Mouse (Mus musculus): ENCODE data around the gene Cth. TPM values are rescaled to one million over a fixed set of nuclear protein-coding genes. Genes with fewer than 3 reads are reported as not detected.

Cth gene
- polyA plus RNA-seq, 1 experiment from 2014 or later = 21.7 TPM

GRCm38 (mm10) chr3:157866251-157866650 lies 58.6 kb downstream of the Cth start:
- Histone ChIP-seq H3K4me3 (replicated peaks; ENCODE audit: low read length) (no peak overlapping the region), H3K27me3 (ENCODE audit: control insufficient read depth, insufficient read depth, low read length) (no peaks in the 10 kb centered on the region), H3K9me3 (replicated peaks; ENCODE audit: control insufficient read depth, low read length) (no peaks in the 10 kb centered on the region), H3K36me3 (ENCODE audit: control insufficient read depth, insufficient read depth, low read length) (no peaks in the 10 kb centered on the region), H3K9ac (ENCODE audit: low read length) (no peak overlapping the region), H3K4me1 (ENCODE audit: control insufficient read depth, insufficient read depth, low read length) (no peaks in the 10 kb centered on the region), H3K27ac (ENCODE audit: low read length) (no peak overlapping the region), H3K4me2 (ENCODE audit: low read depth, low read length) (no peak overlapping the region)
- no peak for ATAC-seq (ENCODE audit: insufficient read depth, low FRiP score)
- 61% methylated on average over 4 of the region's 4 CpGs for WGBS

- Histone ChIP-seq H3K9ac (ENCODE audit: low read length) (no peak overlapping the region), H3K27me3 (ENCODE audit: control insufficient read depth, insufficient read depth, low read length) (no peaks in the 10 kb centered on the region), H3K9me3 (replicated peaks; ENCODE audit: control insufficient read depth, low read length) (no peaks in the 10 kb centered on the region), H3K4me1 (ENCODE audit: control insufficient read depth, insufficient read depth, low read length) (no peaks in the 10 kb centered on the region), H3K27ac (ENCODE audit: low read length) (no peak overlapping the region), H3K4me2 (ENCODE audit: low read depth, low read length) (no peak overlapping the region), H3K4me3 (replicated peaks; ENCODE audit: low read length) (no peak overlapping the region), H3K36me3 (ENCODE audit: control insufficient read depth, insufficient read depth, low read length) (no peaks in the 10 kb centered on the region)
- WGBS = 75% methylated on average over 2 of the region's 2 CpGs
- no peak for ATAC-seq (ENCODE audit: insufficient read depth, low FRiP score)
Observed at GRCm38 (mm10) chr3:157865848-157866247, 59.0 kb downstream of the Cth start.

GRCm38 (mm10) chr3:157865431-157865830 lies 59.4 kb downstream of the Cth start:
- no peak for ATAC-seq (ENCODE audit: insufficient read depth, low FRiP score)

GRCm38 (mm10) chr3:157852806-157853205 lies 72.1 kb downstream of the Cth start:
- Histone ChIP-seq H3K27ac (ENCODE audit: low read length) (no peak overlapping the region), H3K4me1 (ENCODE audit: control insufficient read depth, insufficient read depth, low read length) (no peaks in the 10 kb centered on the region), H3K9ac (ENCODE audit: low read length) (no peak overlapping the region), H3K27me3 (ENCODE audit: control insufficient read depth, insufficient read depth, low read length) (no peaks in the 10 kb centered on the region), H3K36me3 (ENCODE audit: control insufficient read depth, insufficient read depth, low read length) (no peaks in the 10 kb centered on the region), H3K4me2 (ENCODE audit: low read depth, low read length) (no peak overlapping the region), H3K4me3 (replicated peaks; ENCODE audit: low read length) (no peak overlapping the region), H3K9me3 (replicated peaks; ENCODE audit: control insufficient read depth, low read length) (no peaks in the 10 kb centered on the region)
- no peak for ATAC-seq (ENCODE audit: insufficient read depth, low FRiP score)
- WGBS = 33% methylated on average over 1 of the region's 1 CpGs

More at GRCm38 (mm10) chr3:157865431-157865830, 59.4 kb downstream of the Cth start:
- H3K4me2 ChIP-seq (ENCODE audit: low read depth, low read length) = no peak overlapping the region
- H3K9me3 ChIP-seq (replicated peaks; ENCODE audit: control insufficient read depth, low read length) = no peaks in the 10 kb centered on the region
- H3K27me3 ChIP-seq (ENCODE audit: control insufficient read depth, insufficient read depth, low read length) = no peaks in the 10 kb centered on the region
- no peak overlapping the region for H3K4me3 ChIP-seq (replicated peaks; ENCODE audit: low read length)
- no peak overlapping the region for H3K27ac ChIP-seq (ENCODE audit: low read length)
- WGBS = 69% methylated on average over 6 of the region's 6 CpGs
- H3K36me3 ChIP-seq (ENCODE audit: control insufficient read depth, insufficient read depth, low read length) = no peaks in the 10 kb centered on the region
- H3K9ac ChIP-seq (ENCODE audit: low read length) = no peak overlapping the region
- H3K4me1 ChIP-seq (ENCODE audit: control insufficient read depth, insufficient read depth, low read length) = no peaks in the 10 kb centered on the region

- no peaks in the 10 kb centered on the region for H3K9me3 ChIP-seq (replicated peaks; ENCODE audit: control insufficient read depth, low read length)
- H3K36me3 ChIP-seq (ENCODE audit: control insufficient read depth, insufficient read depth, low read length) = no peaks in the 10 kb centered on the region
- H3K4me2 ChIP-seq (ENCODE audit: low read depth, low read length) = no peak overlapping the region
- H3K9ac ChIP-seq (ENCODE audit: low read length) = no peak overlapping the region
- no peaks in the 10 kb centered on the region for H3K4me1 ChIP-seq (ENCODE audit: control insufficient read depth, insufficient read depth, low read length)
- no peak overlapping the region for H3K4me3 ChIP-seq (replicated peaks; ENCODE audit: low read length)
- no peaks in the 10 kb centered on the region for H3K27me3 ChIP-seq (ENCODE audit: control insufficient read depth, insufficient read depth, low read length)
- WGBS = 38% methylated on average over 2 of the region's 2 CpGs
- H3K27ac ChIP-seq (ENCODE audit: low read length) = no peak overlapping the region
- ATAC-seq (ENCODE audit: insufficient read depth, low FRiP score) = no peak
Observed at GRCm38 (mm10) chr3:157848503-157848902, 76.4 kb downstream of the Cth start.

- no peak overlapping the region for H3K4me2 ChIP-seq (ENCODE audit: low read depth, low read length)
- no peak overlapping the region; the same call in 1 of the 2 replicates for H3K27ac ChIP-seq (ENCODE audit: low read length)
- 41% methylated on average over 7 of the region's 7 CpGs for WGBS
- no peaks in the 10 kb centered on the region for H3K27me3 ChIP-seq (ENCODE audit: control insufficient read depth, insufficient read depth, low read length)
- ATAC-seq (ENCODE audit: insufficient read depth, low FRiP score) = peak; percentile 75; the same call in 1 of the 2 replicates
- no peak overlapping the region for H3K4me3 ChIP-seq (replicated peaks; ENCODE audit: low read length)
- no peak overlapping the region for H3K9ac ChIP-seq (ENCODE audit: low read length)
- no peaks in the 10 kb centered on the region for H3K36me3 ChIP-seq (ENCODE audit: control insufficient read depth, insufficient read depth, low read length)
- no peaks in the 10 kb centered on the region for H3K4me1 ChIP-seq (ENCODE audit: control insufficient read depth, insufficient read depth, low read length)
- H3K9me3 ChIP-seq (replicated peaks; ENCODE audit: control insufficient read depth, low read length) = no peaks in the 10 kb centered on the region
Observed at GRCm38 (mm10) chr3:157847338-157848284, 77.3 kb downstream of the Cth start.

Other genes with a start within 250 kb of the Cth start
- 13.6 and 16.7 TPM in 2 replicates for gene Ankrd13c, start 22.2 kb upstream of the Cth start, polyA plus RNA-seq (2015; fragmentation: Nextera tagmentation; extraction: Ambion mirVana)
- 186 and 199 TPM in 2 replicates for gene Srsf11, start 111.6 kb upstream of the Cth start, polyA plus RNA-seq (2015; fragmentation: Nextera tagmentation; extraction: Ambion mirVana)
- 41.9 and 50.5 TPM in 2 replicates for gene Lrrc40, start 111.6 kb upstream of the Cth start, polyA plus RNA-seq (2015; fragmentation: Nextera tagmentation; extraction: Ambion mirVana)

Data from stomach, embryonic 16.5 days (tissue).